Mouse (Mus musculus): ENCODE data around the gene Crip1.

- TF ChIP-seq CTCF (IDR thresholded peaks at IDR 0.05; ENCODE audit: low read depth) (no peak), EP300 (IDR thresholded peaks at IDR 0.05; ENCODE audit: low read depth) (no peak)
Measured at GRCm38 (mm10) chr12:113188349-113189055, 42.4 kb downstream of the Crip1 start.
